ENCODE assay signal across 8 mouse cellular contexts in the genomic region with DNA sequence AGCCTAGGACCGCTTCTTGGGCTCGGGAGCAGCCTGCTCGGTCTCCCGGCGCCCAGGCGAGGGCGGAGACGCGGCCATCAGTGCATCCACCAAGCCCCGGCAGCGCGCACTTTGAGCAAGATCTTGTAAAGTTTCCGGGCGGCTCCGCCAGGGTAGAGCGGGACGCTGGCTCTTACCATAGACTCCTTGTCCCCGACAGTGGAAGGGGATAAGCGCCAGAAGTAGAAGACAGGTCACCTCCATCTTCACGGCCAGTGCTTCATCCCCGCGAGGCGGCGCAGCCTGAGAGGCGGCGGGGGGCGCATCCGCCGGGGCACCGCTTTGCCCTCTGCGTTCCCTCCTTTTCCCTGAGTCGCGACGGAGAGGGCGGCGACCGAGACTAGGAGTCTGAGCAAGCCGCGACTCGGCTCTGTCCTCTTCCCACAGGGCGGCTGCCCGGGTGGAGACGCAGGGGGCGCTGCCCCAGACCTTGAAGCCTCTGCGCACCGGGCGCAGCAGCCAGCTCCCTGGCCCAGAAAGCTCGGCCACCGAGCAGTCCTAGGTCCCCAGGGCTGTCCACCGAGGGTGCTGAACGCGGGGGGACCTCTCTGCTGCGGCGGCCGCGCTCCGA.
DNase-seq lines count a peak whose midpoint lies in the region; ATAC-seq lines count a peak whose summit lies in the region.

No protein-coding gene starts in this region.

- peaks cover 78% of the 10 kb centered on the region for H3K4me1 ChIP-seq in forebrain, embryonic 15.5 days
- H3K4me1 ChIP-seq in intestine, embryonic 14.5 days (replicated peaks; ENCODE audit: control insufficient read depth, insufficient read depth, low read length) = peaks cover 23% of the 10 kb centered on the region
- H3K4me1 ChIP-seq in lung, embryonic 16.5 days (replicated peaks; ENCODE audit: control insufficient read depth, insufficient read depth, low read length) = peaks cover 28% of the 10 kb centered on the region

- WGBS in forebrain, embryonic 15.5 days = under 1% methylated on average over 57 of the region's 57 CpGs
- under 1% methylated on average over 57 of the region's 57 CpGs for WGBS in intestine, embryonic 14.5 days
- WGBS in lung, embryonic 16.5 days = under 1% methylated on average over 52 of the region's 57 CpGs

- peak overlapping the region; percentile 87 for H3K9ac ChIP-seq in forebrain, embryonic 15.5 days (replicated peaks)
- peak overlapping the region; percentile 44 for H3K9ac ChIP-seq in intestine, embryonic 14.5 days (ENCODE audit: low read length)
- H3K9ac ChIP-seq in lung, embryonic 16.5 days (ENCODE audit: low read length) = peak overlapping the region; percentile 72

- ATAC-seq in forebrain, embryonic 15.5 days (replicated peaks) = no peak
- peak; percentile 22 for ATAC-seq in intestine, embryonic 14.5 days (replicated peaks; ENCODE audit: low FRiP score, low TSS enrichment, low read depth)
- ATAC-seq in lung, embryonic 16.5 days (ENCODE audit: low read depth) = peak; percentile 46

- no peaks in the 10 kb centered on the region for H3K36me3 ChIP-seq in forebrain, embryonic 15.5 days
- H3K36me3 ChIP-seq in intestine, embryonic 14.5 days (ENCODE audit: control insufficient read depth, insufficient read depth, low read length) = no peaks in the 10 kb centered on the region
- no peaks in the 10 kb centered on the region for H3K36me3 ChIP-seq in lung, embryonic 16.5 days (ENCODE audit: control insufficient read depth, insufficient read depth, low read length)

- H3K9me3 ChIP-seq in forebrain, embryonic 15.5 days = no peaks in the 10 kb centered on the region
- H3K9me3 ChIP-seq in intestine, embryonic 14.5 days (ENCODE audit: control insufficient read depth, low read length) = no peaks in the 10 kb centered on the region
- H3K9me3 ChIP-seq in lung, embryonic 16.5 days (ENCODE audit: control insufficient read depth, low read length) = no peaks in the 10 kb centered on the region

- peak overlapping the region; percentile 79 for H3K4me3 ChIP-seq in forebrain, embryonic 15.5 days
- peak overlapping the region; percentile 61 for H3K4me3 ChIP-seq in intestine, embryonic 14.5 days (ENCODE audit: low read depth, low read length)
- H3K4me3 ChIP-seq in lung, embryonic 16.5 days (ENCODE audit: low read length) = peak overlapping the region; percentile 66

- H3K4me2 ChIP-seq in forebrain, embryonic 15.5 days (replicated peaks) = peak overlapping the region; percentile 97
- peak overlapping the region; percentile 69 for H3K4me2 ChIP-seq in intestine, embryonic 14.5 days (ENCODE audit: low read length)
- peak overlapping the region; percentile 98 for H3K4me2 ChIP-seq in lung, embryonic 16.5 days (ENCODE audit: low read depth, low read length)

- no peaks in the 10 kb centered on the region for H3K27me3 ChIP-seq in forebrain, embryonic 15.5 days
- H3K27me3 ChIP-seq in intestine, embryonic 14.5 days (replicated peaks; ENCODE audit: control insufficient read depth, insufficient read depth, low read length) = peaks cover 60% of the 10 kb centered on the region
- peaks cover 55% of the 10 kb centered on the region for H3K27me3 ChIP-seq in lung, embryonic 16.5 days (ENCODE audit: control insufficient read depth, insufficient read depth, low read depth, low read length)

- peak overlapping the region; percentile 94 for H3K27ac ChIP-seq in forebrain, embryonic 15.5 days (replicated peaks)
- H3K27ac ChIP-seq in intestine, embryonic 14.5 days (ENCODE audit: low read depth) = no peak overlapping the region
- H3K27ac ChIP-seq in lung, embryonic 16.5 days (ENCODE audit: low read length) = peak overlapping the region; percentile 76

- peak; percentile 32 for DNase-seq in ovary, postnatal 10 days (ENCODE audit: low spot score)
- DNase-seq in ovary, postnatal 36 days (ENCODE audit: low spot score) = no peak
- peak; percentile 62 to 71 for DNase-seq in adrenal gland, postnatal 36 days
- DNase-seq in intestine, embryonic 14.5 days (ENCODE audit: low spot score) = peak; percentile 88
- DNase-seq in retina, postnatal 7 days (ENCODE audit: low read depth, low spot score) = peak; percentile 33
- no peak for DNase-seq in left cerebral cortex, adult 8-10 months (ENCODE audit: low spot score in 2 of 2)

Comparison
In these comparisons a context has a peak if more than half of its experiments do, and no peak if none do; other contexts are left out.
1. DNase-seq: peak in ovary, postnatal 10 days (single experiment), adrenal gland, postnatal 36 days (2 of 2), intestine, embryonic 14.5 days (single experiment) and retina, postnatal 7 days (single experiment); none in ovary, postnatal 36 days (single experiment) and left cerebral cortex, adult 8-10 months (0 of 2).
2. Peak in every context shown above with its lines, with median percentiles within 50 percentile points of each other: H3K4me2 ChIP-seq, H3K4me3 ChIP-seq and H3K9ac ChIP-seq.